Mouse (Mus musculus) brain, embryonic 14.5 days (tissue): ENCODE measurements at regions not wholly inside any gene's neighbourhood (a gene's known extent, or its start where the extent isn't known, plus 50 kb on each side); places are given as distances from the start of the nearest gene placed in this dataset.

ENCODE experiments used
- DNase-seq: peaks from one replicate; pipeline ENCODE4 v3.0.0-alpha.2; 2011; ENCODE audit warnings: low read depth
- CTCF ChIP-seq: fragments of 200-500 bp; IDR thresholded peaks from 2 replicates; pipeline ENCODE4 v1.5.1; 2012; ENCODE audit warnings: inconsistent platforms, mild to moderate bottlenecking, moderate library complexity, borderline replicate concordance; ENCODE audit not compliant: insufficient read depth, insufficient read length; ENCODE audit errors: extremely low read depth
- POLR2A ChIP-seq: fragments of 200-500 bp; IDR thresholded peaks from 2 replicates; pipeline ENCODE4 v1.6.1; 2012; ENCODE audit warnings: mild to moderate bottlenecking, inconsistent platforms, borderline replicate concordance; ENCODE audit not compliant: poor library complexity, insufficient read depth, insufficient read length, severe bottlenecking; ENCODE audit errors: extremely low read depth

DNA sequence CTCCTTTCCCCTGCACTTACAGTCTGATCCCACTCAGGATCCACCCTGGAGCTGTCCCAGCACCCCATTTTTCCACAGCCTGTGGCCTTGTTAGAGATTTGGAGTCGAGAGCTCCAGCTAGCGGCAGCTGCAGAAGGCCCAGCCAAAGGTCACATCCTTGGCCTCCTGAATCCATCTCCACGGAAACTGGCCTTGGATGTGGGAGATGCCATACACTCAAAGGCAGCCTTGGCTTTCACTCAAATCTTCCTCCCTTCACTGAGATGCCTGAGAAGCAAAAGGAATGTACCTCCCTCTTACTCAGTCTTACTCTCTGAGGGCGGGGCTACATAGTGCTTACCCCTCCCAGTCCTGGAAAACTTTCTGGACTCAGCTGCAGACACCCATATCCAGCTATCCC is 56.2 kb upstream of the Ky start:
- no peak for TF ChIP-seq POLR2A
- TF ChIP-seq CTCF = no peak
- DNase-seq = peak; percentile 38

DNA sequence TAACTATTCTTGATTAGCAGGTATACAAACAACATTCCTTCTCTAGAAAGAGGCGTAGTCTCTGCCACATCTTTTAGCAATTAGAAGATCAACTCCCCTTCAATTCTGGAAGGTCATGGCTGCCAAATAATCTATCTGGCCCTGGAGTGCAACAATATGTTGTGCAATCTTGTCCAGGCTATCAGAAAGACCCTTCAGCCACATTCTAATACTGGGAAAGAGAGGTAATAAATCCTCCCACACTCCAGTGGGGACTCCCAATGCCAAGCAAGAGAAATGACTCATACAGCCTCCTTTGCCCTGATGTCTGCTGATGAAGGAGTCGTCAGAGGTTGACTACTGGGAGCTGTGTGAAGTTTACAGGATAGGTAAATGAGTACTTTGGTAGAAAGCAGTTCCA is 59.5 kb upstream of the Ky start:
- no peak for TF ChIP-seq POLR2A
- DNase-seq = no peak

DNA sequence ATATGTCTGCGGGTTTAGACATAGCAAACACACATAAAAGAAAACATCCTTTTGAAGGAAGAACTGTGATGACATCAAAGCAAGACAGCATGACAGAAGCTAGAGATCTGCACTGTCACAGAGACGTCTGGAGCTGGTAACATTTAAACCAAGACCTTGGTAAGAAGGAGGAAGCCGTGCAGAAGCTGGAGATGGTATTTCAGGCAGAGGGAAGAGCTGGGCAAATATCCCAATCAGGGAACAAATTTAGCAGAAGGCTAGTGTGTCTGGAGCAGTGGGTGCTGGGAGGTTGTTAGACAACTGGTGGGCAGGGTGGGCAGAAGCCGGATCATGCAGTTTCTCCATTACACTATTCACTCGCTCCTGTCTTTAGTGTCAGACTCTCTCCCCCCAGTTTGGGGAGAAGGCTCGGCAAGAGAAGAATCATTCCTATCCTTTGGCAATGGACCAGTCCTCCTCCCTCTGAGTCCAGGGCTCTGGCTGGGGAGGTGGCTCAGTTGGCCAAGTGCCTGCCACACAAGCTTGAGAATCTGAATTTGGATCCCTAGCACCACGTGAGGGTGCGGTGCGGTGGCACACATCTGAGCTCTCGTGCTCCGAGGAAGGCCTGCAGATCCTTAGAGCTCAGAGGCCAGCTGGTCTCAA is 63.2 kb upstream of the Ky start:
- no peak for DNase-seq
- no peak for TF ChIP-seq POLR2A
- no peak for TF ChIP-seq CTCF

DNA sequence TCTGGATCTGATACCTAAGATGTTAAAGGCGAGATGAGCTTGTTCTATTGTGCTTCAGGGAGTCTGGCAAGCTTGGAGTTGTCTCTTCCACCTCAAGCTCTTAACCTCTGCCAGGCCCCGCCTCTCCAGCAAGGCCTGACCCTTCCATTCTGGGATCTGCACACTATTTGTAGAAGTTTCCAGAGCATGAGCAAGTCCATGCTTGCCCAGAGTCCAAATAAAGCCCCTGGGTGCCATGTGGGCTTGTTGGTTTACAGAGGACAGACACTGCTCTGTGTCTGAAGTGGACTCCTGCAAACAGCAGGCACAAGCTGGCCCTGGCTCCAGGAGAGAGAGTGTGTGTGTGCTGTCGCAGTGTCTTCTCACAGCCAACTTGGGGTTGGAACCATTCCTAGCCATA is 67.9 kb upstream of the Ky start:
- TF ChIP-seq POLR2A = no peak
- TF ChIP-seq CTCF = no peak
- no peak for DNase-seq

DNA sequence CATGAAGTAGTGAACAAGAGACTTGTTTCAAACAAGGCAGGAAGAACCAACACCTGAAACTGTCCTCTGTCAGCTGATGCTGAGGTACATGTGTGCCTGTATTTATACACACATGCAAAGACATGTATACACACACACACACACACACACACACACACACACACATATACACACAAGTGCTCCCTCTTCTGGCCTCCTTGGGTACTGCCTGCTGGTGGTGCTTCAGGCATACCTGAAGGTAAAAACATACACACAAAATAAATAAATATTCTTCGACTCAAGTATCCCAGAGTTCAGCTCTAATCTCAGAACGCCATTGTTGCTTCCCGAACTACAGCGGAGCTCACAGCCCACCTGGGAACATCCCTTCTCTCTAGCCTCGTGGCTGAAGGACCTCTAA is 69.2 kb upstream of the Ky start:
- DNase-seq = no peak
- TF ChIP-seq POLR2A (no peak), CTCF (peak; percentile 45; the same call in 1 of the 2 replicates)

DNA sequence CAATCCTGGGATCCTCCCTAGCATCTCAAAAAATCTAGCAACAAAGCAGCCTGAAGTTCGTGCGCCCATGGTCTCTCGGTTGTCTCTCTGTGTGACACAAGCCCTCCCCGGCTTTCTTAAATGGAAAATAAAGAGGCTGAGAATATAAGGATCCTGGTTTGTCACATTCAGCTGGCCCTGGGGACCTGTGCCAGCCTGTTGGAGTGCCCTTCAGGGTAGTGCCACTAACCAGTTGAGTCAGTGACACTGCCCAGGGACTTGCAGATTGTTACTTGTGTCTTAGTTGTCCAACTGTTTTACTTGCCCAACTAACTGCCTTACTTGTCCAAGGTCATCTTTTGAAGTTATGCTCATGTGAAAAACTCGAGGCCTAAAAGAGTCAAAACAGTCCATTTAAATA is 73.5 kb upstream of the Ephb1 start:
- no peak for DNase-seq
- TF ChIP-seq POLR2A (no peak), CTCF (no peak)

DNA sequence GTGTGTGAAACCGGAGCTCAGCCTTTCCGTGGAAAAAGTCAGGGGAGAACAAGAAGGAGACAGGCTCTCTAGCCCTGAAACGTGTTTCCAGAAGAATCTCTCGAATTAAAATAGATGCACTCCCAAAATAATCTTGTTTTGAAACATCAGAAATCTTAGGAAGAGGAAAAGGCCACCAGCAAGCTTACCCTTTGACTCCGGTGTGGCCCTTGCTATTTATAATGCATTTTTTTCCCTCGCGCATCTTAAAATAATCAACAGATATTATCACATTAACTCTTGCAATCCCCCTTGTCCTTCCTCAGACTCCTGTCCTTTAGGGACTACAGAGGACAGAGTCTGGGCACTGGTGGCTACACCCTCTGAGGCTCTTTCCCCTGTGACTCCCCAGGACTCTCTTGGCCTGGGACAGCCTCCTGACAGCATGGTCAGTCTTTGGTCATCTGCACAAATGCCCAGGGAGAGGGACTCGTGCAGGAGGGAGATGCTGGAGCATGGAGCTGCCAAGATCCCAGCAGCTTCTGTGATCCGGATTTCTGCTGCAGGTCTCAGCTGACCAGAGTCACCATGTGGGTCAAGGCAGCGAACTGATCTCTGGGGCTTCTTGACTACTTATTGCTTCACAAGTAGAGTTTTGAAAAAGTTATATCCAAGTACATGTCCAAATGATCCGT is 70.3 kb upstream of the Ephb1 start:
- no peak for DNase-seq
- TF ChIP-seq POLR2A (no peak), CTCF (no peak)

DNA sequence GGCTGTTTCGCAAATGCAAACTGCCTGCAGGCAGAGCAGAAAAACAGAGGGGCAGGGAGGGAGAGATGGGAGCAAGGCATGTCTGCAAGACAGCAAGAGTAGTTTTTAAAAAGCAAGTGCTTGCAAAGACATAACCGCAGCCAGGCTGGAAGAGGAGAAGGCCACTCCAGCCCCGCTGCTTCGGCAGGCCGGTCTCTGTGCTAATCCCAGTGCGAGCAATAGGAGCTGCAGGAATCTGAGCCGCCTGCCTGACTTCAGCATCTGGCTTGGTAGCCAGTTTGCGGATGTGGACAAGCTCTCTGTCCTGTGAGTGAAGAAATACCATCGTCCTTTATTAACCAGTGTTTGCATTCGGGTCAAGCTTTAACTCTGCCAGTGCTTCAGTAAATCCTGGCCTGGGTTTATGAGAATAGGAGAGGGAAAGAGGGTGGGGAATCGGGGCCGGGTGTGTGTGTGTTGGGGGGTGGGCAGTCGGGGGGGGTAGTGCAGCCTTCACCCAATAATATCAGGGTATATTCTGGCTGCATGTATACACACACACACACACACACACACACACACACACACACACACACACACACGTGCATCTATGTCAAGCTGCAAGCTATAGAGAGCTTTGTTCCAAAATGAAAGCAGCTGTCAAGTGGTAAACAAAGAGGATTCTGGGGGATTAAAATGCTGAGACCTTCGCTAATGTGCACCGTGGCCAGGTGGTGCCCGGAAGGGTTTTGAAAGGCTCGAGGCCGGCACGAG is 69.6 kb upstream of the Ephb1 start:
- no peak for TF ChIP-seq CTCF
- peak; percentile 26; the same call in 1 of the 2 replicates for TF ChIP-seq POLR2A

DNA sequence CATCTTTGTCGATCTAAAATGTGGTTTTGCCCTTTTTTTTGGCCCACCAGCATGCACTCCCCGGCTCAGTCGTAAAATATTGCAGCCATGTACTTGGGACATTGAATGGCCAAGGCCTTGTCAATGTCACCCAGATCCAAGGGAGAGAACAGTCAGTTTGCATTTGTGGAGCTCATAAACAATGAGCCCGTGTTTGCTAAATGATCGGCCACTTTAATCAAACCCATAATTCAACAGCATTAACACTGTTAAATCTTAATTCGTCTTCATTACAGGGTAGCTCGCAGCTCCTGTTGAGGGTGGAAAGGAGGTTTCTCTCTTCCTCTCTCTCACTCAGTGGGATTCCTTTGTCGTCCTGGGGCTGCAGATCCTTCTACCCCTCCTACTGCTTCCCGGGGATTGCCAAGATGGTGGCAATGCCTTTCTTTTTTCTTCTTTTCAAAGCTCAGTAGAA is 69.0 kb upstream of the Ephb1 start:
- DNase-seq = peak; percentile 82
- TF ChIP-seq POLR2A = no peak
- no peak for TF ChIP-seq CTCF

More for the DNA sequence above, 69.6 kb upstream of the Ephb1 start:
- peak; percentile 83 for DNase-seq

DNA sequence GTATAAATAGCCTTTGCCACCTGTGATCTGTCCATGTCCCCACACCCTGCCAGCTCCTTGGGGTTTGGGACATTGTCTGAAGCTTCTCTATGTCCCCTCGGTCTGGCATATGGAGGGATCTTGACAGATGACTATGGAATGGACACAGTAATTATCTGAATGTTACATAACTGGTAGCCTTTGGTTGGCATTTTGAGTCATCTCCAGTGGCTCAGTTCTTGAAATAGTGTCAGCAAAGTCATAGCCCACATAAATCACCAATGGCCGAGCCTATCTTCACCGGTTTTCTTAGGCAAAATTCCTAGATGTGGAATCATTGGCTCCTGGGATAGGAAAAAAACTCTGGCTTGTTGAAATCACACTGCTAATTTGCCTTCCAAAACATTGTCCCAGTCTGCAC is 67.3 kb upstream of the Ephb1 start:
- TF ChIP-seq CTCF (no peak), POLR2A (no peak)
- no peak for DNase-seq

DNA sequence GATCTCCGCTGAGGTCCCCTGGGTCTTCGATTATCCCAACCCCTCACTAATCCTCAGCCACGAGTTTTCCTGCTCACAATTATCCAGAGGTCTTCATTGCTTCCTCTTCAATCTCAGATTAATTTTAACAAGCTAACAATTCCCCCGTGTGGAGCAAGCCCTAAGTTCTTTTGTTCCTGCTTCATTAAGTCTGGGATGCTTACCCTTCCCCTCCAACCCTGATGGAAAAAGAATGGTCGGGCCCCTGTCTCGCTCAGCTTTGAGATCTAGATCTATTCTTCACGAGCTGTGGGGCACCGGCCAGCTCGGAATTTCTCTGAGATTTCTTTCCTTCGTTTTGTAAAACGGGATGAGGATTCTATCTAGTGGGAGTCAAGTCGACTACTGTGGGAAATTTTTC is 65.7 kb upstream of the Ephb1 start:
- no peak for TF ChIP-seq POLR2A
- DNase-seq = peak; percentile 66
